Mouse (Mus musculus) small intestine, adult 2 months (tissue): ENCODE data around the gene Nrd1. TPM values are rescaled to one million over a fixed set of nuclear protein-coding genes. Genes with fewer than 3 reads are reported as not detected.

Experiments
- H3K27ac ChIP-seq: fragments of 200-500 bp; 2 replicates; pipeline ENCODE4 v1.5.1; 2012; ENCODE audit warnings: low read depth, low read length, control low read depth, inconsistent platforms; ENCODE audit not compliant: insufficient read depth
- H3K27me3 ChIP-seq: fragments of 200-500 bp; 2 replicates; pipeline ENCODE4 v1.6.1; 2012; ENCODE audit warnings: mild to moderate bottlenecking, moderate library complexity, low read length, inconsistent platforms; ENCODE audit not compliant: control insufficient read depth, insufficient read depth
- H3K36me3 ChIP-seq: fragments of 200-500 bp; 2 replicates; pipeline ENCODE4 v1.6.1; 2012; ENCODE audit warnings: mild to moderate bottlenecking, low read length, control low read depth, inconsistent platforms; ENCODE audit not compliant: control insufficient read depth, insufficient read depth
- H3K4me1 ChIP-seq: fragments of 200-500 bp; 2 replicates; pipeline ENCODE4 v1.6.1; 2012; ENCODE audit warnings: low read length, inconsistent platforms, mixed read lengths; ENCODE audit not compliant: control insufficient read depth, insufficient read depth, insufficient read length
- H3K4me3 ChIP-seq: fragments of 200-500 bp; 2 replicates; pipeline ENCODE4 v1.5.1; 2012; ENCODE audit warnings: low read depth, mild to moderate bottlenecking, control low read depth, inconsistent platforms, low read length, moderate library complexity
- CTCF ChIP-seq: fragments of 200-500 bp; IDR thresholded peaks from 2 replicates; pipeline ENCODE4 v1.5.1; 2012; ENCODE audit warnings: low read depth, mild to moderate bottlenecking, control low read depth, inconsistent platforms, low read length, moderate library complexity, mixed read lengths; ENCODE audit not compliant: insufficient replicate concordance, insufficient read length; ENCODE audit errors: extremely low read depth
- POLR2A ChIP-seq: fragments of 200-500 bp; IDR thresholded peaks from 2 replicates; pipeline ENCODE4 v1.6.1; 2012; ENCODE audit warnings: low read depth, mild to moderate bottlenecking, control low read depth, inconsistent platforms, low read length, moderate library complexity
- WGBS: fragments of 180-500 bp; shearing (Covaris S2); methylation state at CpG from one replicate; pipeline ENCODE4 v1.1.7; 2018; 5-methylcytosine and 5-hydroxymethylcytosine counted together
- polyA plus RNA-seq: library from polyadenylated mRNA; depleted of rRNA; stranded (reverse); fragments of >200 nt; gene quantifications from 2 replicates; pipeline ENCODE4 v1.2.3, GENCODE M21; 2012; rRNA removed

Nrd1 gene
- polyA plus RNA-seq, 1 experiment: 9.1 TPM

DNA sequence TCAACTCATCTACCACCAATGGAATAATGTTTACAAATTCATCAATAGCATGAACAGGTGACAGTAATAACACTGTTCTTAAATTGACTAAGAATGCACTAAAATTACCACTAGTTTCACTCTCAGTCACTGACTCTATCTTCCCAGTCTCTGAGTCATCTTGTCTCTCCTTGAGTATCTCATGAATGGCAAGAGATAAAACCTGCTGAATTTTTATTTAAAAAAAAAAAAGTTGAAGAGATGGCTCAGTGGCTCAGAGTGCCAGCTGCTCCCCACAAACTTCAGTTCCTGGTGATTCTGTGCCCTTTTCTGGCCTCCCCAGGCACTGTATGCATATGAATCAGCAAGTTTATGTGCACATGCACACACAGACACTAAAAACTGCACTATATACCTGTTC is 104.8 kb downstream of the Nrd1 start:
- no peak for TF ChIP-seq POLR2A
- TF ChIP-seq CTCF: no peak
- H3K4me1 ChIP-seq: 0 out of 2 replicates have a peak, but pooled peaks cover 2% of the 10 kb centered on the region
- no peak overlapping the region for H3K4me3 ChIP-seq
- peaks cover 8% of the 10 kb centered on the region for H3K36me3 ChIP-seq
- H3K27ac ChIP-seq: no peak overlapping the region
- H3K27me3 ChIP-seq: no peaks in the 10 kb centered on the region

DNA sequence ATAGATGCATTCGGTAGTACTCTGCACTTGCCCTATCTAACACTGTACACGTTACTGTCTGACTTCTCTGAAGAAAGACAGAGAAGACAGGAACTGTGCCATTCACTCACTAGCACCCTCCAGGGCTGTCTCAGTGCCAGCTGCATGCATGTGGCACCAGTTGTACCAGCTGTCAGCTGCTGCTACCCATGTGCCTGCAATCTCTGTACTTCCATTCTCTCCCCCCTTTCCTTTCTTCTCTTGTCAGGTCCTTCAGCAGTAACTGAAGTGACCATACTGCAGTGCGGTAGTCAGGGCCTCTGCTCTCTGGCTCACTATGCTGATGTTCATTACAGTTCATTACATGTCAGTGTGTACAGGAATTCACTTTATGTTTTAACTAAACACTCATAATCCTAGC is 105.6 kb downstream of the Nrd1 start:
- Histone ChIP-seq H3K27me3 (no peaks in the 10 kb centered on the region), H3K4me3 (no peak overlapping the region), H3K36me3 (peaks cover 3% of the 10 kb centered on the region; the same call in 1 of the 2 replicates), H3K4me1 (0 out of 2 replicates have a peak, but pooled peaks cover 2% of the 10 kb centered on the region), H3K27ac (no peak overlapping the region)
- TF ChIP-seq POLR2A: no peak
- TF ChIP-seq CTCF: no peak
- WGBS: 71% methylated on average over 3 of the region's 3 CpGs

DNA sequence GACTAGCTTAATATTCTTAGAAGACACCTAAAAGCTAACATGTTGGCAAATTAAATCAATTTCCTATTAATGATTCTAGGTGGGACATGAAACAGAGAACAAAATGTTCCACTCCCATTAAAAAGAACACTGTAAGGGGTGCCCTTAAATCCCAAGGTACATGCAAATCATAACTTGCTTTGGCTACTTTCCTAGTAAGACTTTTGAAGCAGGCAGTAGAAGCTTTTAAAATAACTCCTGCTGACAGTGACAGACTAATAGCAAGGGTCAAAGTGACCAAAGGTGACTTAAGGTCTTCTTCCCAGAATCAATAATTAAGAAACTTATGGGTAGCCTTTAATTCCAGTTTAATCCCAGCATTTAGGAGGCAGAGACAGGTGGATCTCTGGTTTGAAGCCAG is 106.1 kb downstream of the Nrd1 start:
- no peak overlapping the region for H3K4me3 ChIP-seq
- no peaks in the 10 kb centered on the region for H3K27me3 ChIP-seq
- no peaks in the 10 kb centered on the region for H3K36me3 ChIP-seq
- 0 out of 2 replicates have a peak, but pooled peaks cover 2% of the 10 kb centered on the region for H3K4me1 ChIP-seq
- TF ChIP-seq POLR2A (no peak), CTCF (no peak)
- no peak overlapping the region for H3K27ac ChIP-seq

DNA sequence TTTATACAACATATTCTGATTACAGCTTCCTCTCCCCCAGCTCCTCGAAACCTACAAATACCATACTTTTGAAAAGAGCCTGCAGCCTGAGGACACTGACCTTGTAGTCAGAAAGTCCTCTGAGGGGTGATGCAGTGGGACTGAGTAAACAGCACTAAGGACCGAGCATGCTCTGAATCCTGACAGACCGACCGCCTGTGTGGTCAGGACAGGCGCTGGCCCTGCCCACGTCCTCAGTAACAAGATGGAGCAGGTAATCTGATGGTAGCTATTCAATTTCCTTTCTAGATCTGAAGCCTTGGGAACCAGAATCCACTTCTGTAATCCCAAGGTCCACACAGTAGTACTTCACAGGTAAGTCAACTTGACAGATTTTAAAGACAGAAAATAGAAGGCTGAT is 108.6 kb downstream of the Nrd1 start:
- WGBS: 90% methylated on average over 6 of the region's 6 CpGs
- Histone ChIP-seq H3K27me3 (no peaks in the 10 kb centered on the region), H3K36me3 (no peaks in the 10 kb centered on the region), H3K4me1 (peaks cover 7% of the 10 kb centered on the region; the same call in 1 of the 2 replicates), H3K4me3 (no peak overlapping the region), H3K27ac (no peak overlapping the region)
- TF ChIP-seq POLR2A (no peak), CTCF (no peak)

DNA sequence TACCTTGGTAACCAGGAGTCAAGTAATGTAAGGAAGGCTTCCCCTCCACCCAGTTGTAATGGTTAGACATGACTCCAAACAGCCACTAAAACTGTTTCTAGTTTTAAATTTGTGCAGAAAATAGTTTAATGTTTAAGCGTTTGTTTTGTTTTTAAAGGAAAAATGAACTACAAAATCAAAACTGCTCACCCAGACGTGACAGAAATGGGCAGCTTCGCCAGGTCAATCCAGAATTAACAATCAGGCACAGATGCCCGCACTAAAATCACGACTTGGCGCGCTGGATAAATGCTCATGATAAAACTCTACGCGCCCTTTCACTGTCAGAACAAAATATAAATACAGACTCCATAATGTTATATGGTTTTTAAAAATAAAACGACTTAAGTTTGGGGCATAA is 109.2 kb downstream of the Nrd1 start:
- H3K27me3 ChIP-seq: no peaks in the 10 kb centered on the region
- H3K4me3 ChIP-seq: no peak overlapping the region
- H3K27ac ChIP-seq: no peak overlapping the region
- no peak for TF ChIP-seq POLR2A
- no peak for TF ChIP-seq CTCF
- 91% methylated on average over 10 of the region's 10 CpGs for WGBS
- no peaks in the 10 kb centered on the region for H3K36me3 ChIP-seq
- H3K4me1 ChIP-seq: peaks cover 12% of the 10 kb centered on the region; the same call in 1 of the 2 replicates

DNA sequence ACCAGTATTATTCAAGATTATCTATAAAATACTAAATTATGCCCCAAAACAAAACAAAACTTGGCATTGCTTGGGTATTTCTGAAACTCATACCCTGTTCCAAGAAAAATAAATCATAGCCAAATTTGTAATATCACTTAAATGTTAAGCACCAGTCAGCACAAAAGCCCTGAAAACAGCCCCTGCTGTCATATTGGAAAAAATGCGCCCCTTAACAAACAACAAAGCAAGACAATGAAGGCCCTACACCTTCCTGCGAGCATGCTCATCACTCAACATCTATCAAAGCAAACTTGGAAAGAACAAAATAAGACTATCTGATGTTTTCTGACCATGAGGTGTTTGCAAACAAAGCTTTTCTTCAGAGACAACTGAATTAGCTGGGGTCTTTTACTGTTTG is 110.5 kb downstream of the Nrd1 start:
- 95% methylated on average over 2 of the region's 2 CpGs for WGBS
- no peak overlapping the region for H3K27ac ChIP-seq

More for the DNA sequence above, 110.5 kb downstream of the Nrd1 start:
- Histone ChIP-seq H3K4me3 (no peak overlapping the region), H3K4me1 (peaks cover 12% of the 10 kb centered on the region; the same call in 1 of the 2 replicates), H3K27me3 (no peaks in the 10 kb centered on the region), H3K36me3 (no peaks in the 10 kb centered on the region)
- no peak for TF ChIP-seq POLR2A
- no peak for TF ChIP-seq CTCF

Other genes starting within 250 kb of the Nrd1 start
- 1.7 and 3.2 TPM in 2 replicates for gene Zfyve9, start 219.9 kb upstream of the Nrd1 start, polyA plus RNA-seq
- gene Btf3l4, start 167.0 kb upstream of the Nrd1 start, polyA plus RNA-seq: 2.3 and 3.2 TPM in 2 replicates
- gene Txndc12, start 166.1 kb upstream of the Nrd1 start, polyA plus RNA-seq: 2.9 and 4.0 TPM in 2 replicates
- gene Kti12, start 152.9 kb upstream of the Nrd1 start, polyA plus RNA-seq: 22.0 and 24.1 TPM in 2 replicates
- 0.13 and 0.15 TPM in 2 replicates for gene A730015C16Rik, start 152.0 kb upstream of the Nrd1 start, polyA plus RNA-seq
- 4.8 and 9.5 TPM in 2 replicates for gene Rab3b, start 121.6 kb upstream of the Nrd1 start, polyA plus RNA-seq
- 24.3 and 29.5 TPM in 2 replicates for gene Osbpl9, start 201.6 kb downstream of the Nrd1 start, polyA plus RNA-seq
- gene Calr4, start 233.8 kb downstream of the Nrd1 start, polyA plus RNA-seq: not detected in 2 replicates